Mouse (Mus musculus): ENCODE measurements around the gene Zfp524. TPM values are rescaled to one million over a fixed set of nuclear protein-coding genes. Genes with fewer than 3 reads are reported as not detected.

Gene Zfp524
- polyA plus RNA-seq, 1 experiment: 36.4 TPM

DNA sequence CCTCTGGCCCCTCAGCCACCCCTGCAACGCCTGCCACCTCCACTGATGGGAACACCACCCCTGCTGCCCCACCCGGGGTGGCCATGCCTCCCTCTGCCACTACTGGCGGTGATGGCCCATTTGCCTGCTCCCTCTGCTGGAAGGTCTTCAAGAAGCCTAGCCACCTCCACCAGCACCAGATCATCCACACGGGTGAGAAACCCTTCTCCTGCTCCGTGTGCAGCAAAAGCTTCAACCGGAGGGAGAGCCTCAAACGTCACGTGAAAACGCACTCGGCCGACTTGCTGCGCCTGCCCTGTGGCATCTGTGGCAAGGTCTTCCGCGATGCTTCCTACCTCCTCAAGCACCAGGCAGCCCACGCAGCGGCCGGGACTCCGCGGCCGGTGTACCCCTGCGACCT, 15.7 kb downstream of the Zfp524 start:
- H3K27ac ChIP-seq (ENCODE audit: insufficient read depth, low read depth, low read length): no peak overlapping the region
- H3K4me1 ChIP-seq (ENCODE audit: control insufficient read depth, insufficient read depth, low read length): no peaks in the 10 kb centered on the region
- TF ChIP-seq POLR2A (IDR thresholded peaks at IDR 0.05; ENCODE audit: borderline replicate concordance, low read depth, low read length) (no peak), CTCF (IDR thresholded peaks at IDR 0.05; ENCODE audit: low read depth, low read length) (no peak)
- H3K4me3 ChIP-seq (ENCODE audit: insufficient read depth, low read length): no peak overlapping the region

DNA sequence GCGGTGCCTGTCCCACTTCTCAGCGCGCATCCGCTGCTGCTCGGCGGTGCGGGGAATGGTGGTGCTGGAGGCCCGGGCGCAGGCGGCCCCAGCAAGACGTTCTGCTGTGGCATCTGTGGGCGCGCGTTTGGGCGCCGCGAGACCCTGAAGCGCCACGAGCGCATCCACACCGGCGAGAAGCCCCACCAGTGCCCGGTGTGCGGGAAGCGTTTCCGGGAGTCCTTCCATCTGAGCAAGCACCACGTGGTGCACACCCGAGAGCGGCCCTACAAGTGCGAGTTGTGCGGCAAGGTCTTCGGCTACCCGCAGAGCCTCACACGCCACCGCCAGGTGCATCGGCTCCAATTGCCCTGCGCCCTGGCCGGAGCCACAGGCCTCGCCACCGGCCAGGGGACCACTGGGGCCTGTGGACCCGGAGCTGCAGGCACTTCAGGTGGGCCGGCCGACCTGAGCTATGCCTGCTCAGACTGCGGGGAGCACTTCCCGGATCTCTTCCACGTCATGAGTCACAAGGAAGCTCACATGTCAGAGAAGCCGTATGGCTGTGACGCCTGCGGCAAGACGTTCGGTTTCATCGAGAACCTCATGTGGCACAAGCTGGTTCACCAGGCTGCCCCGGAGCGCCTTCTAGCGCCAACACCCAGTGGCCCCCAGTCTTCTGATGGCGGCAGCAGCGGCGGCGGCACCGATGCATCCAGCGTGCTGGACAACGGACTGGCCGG, 16.5 kb downstream of the Zfp524 start:
- Histone ChIP-seq H3K4me1 (ENCODE audit: control insufficient read depth, insufficient read depth, low read length) (no peaks in the 10 kb centered on the region), H3K27ac (ENCODE audit: insufficient read depth, low read depth, low read length) (no peak overlapping the region), H3K4me3 (ENCODE audit: insufficient read depth, low read length) (no peak overlapping the region)
- TF ChIP-seq CTCF (IDR thresholded peaks at IDR 0.05; ENCODE audit: low read depth, low read length): no peak
- TF ChIP-seq POLR2A (IDR thresholded peaks at IDR 0.05; ENCODE audit: borderline replicate concordance, low read depth, low read length): no peak

DNA sequence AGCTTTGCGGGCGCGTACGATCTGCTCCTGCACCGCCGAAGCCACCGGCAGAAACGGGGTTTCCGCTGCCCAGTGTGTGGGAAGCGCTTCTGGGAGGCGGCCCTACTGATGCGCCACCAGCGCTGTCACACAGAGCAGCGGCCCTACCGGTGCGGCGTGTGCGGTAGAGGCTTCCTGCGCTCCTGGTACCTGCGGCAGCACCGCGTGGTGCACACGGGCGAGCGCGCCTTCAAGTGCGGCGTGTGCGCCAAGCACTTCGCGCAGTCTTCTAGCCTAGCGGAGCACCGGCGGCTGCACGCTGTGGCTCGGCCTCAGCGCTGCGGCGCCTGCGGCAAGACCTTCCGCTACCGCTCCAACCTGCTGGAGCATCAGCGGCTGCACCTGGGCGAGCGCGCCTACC, 17.3 kb downstream of the Zfp524 start:
- Histone ChIP-seq H3K27ac (ENCODE audit: insufficient read depth, low read depth, low read length) (no peak overlapping the region), H3K4me3 (ENCODE audit: insufficient read depth, low read length) (no peak overlapping the region), H3K4me1 (ENCODE audit: control insufficient read depth, insufficient read depth, low read length) (no peaks in the 10 kb centered on the region)
- TF ChIP-seq POLR2A (IDR thresholded peaks at IDR 0.05; ENCODE audit: borderline replicate concordance, low read depth, low read length) (no peak), CTCF (IDR thresholded peaks at IDR 0.05; ENCODE audit: low read depth, low read length) (no peak)

DNA sequence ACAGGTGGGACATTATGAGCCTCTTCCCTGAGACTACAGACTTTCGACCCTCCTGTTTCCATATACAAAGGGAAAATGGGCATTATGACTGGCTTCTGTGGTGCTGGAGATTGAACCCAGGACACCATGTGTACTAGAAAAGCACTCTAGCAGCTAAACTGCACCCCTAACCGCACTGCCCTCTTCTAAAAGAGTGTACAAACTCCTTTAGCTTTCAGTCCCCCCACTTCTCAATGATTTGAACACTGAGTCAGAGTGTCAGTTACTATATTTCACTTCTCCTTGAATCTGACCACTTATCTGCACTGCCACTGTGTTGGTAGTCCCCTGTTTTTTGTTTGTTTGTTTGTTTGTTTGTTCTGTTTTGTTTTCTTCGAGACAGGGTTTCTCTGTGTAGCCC, 19.6 kb downstream of the Zfp524 start, which contains the start of gene 4632433K11Rik:
Gene 4632433K11Rik (plus strand): TSS at position 301 of the 400 bp plus-strand sequence.
- peaks cover 4% of the 10 kb centered on the region for H3K4me1 ChIP-seq (ENCODE audit: control insufficient read depth, insufficient read depth, low read length)
- TF ChIP-seq CTCF (IDR thresholded peaks at IDR 0.05; ENCODE audit: low read depth, low read length) (no peak), POLR2A (IDR thresholded peaks at IDR 0.05; ENCODE audit: borderline replicate concordance, low read depth, low read length) (no peak)
- H3K4me3 ChIP-seq (ENCODE audit: insufficient read depth, low read length): no peak within 1 kb of the TSS
- H3K27ac ChIP-seq (ENCODE audit: insufficient read depth, low read depth, low read length): no peak within 1 kb of the TSS

DNA sequence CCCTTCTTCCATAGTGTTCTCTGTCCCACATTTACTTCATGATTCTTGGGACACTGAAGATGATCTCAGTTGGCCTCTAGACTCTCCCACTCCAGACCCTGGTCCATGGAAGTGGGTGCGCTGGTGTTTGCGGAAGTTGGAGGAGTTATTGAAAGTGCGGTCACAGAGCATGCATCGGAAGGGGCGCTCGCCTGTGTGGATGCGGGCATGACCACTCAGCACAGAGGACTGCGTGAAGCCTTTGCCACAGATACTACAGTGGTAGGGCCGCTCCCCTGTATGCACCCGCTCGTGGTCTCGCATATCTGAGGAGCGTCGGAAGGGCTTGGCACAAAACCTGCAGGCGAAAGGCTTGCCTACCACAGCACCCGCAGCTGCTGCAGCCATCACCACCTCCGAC, 21.4 kb downstream of the Zfp524 start:
- H3K4me3 ChIP-seq (ENCODE audit: insufficient read depth, low read length): no peak overlapping the region
- no peak overlapping the region for H3K27ac ChIP-seq (ENCODE audit: insufficient read depth, low read depth, low read length)
- TF ChIP-seq POLR2A (IDR thresholded peaks at IDR 0.05; ENCODE audit: borderline replicate concordance, low read depth, low read length): no peak
- TF ChIP-seq CTCF (IDR thresholded peaks at IDR 0.05; ENCODE audit: low read depth, low read length): no peak
- H3K4me1 ChIP-seq (ENCODE audit: control insufficient read depth, insufficient read depth, low read length): peaks cover 8% of the 10 kb centered on the region

DNA sequence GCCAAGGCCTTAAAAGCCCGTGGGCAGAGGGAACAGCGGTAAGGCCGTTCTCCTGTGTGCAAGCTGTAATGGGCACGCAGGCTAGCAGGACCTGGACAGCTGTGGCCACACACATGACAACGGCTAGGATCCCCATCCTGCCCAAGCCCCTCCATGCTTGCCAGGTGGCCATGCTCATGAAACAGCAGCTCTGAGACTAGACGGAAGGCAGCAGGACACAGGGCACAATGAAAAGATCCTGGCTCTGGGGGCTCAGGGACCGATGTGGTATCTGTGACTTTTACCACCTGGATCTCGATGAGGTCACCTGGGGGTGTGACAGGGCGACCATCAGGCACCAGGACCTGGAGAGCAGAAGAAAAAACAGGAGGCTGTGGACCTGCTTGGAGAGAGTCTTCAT, 21.9 kb downstream of the Zfp524 start:
- TF ChIP-seq CTCF (IDR thresholded peaks at IDR 0.05; ENCODE audit: low read depth, low read length): no peak
- no peak for TF ChIP-seq POLR2A (IDR thresholded peaks at IDR 0.05; ENCODE audit: borderline replicate concordance, low read depth, low read length)
- Histone ChIP-seq H3K4me1 (ENCODE audit: control insufficient read depth, insufficient read depth, low read length) (peaks cover 8% of the 10 kb centered on the region), H3K27ac (ENCODE audit: insufficient read depth, low read depth, low read length) (no peak overlapping the region), H3K4me3 (ENCODE audit: insufficient read depth, low read length) (no peak overlapping the region)

DNA sequence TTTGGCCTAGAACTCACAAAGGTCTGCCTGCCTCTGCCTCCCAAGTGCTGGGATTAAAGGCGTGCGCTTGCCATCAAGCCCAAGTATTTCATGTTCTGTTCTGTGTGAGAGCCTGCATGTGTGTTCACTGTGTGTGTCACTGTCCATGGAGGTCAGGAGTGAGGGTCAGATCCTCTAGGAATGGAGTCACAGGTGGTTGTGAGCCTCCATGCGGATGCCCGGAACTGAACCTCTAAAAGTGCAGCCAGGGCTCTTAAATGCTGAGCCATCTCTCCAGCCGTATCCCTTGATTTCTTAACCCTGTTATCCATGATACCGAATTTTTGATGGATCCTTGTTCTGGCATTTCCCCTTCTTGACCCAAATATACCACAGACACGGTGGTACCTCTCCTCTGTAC, 22.8 kb downstream of the Zfp524 start:
- Histone ChIP-seq H3K4me1 (ENCODE audit: control insufficient read depth, insufficient read depth, low read length) (peaks cover 8% of the 10 kb centered on the region), H3K27ac (ENCODE audit: insufficient read depth, low read depth, low read length) (no peak overlapping the region), H3K4me3 (ENCODE audit: insufficient read depth, low read length) (no peak overlapping the region)
- TF ChIP-seq CTCF (IDR thresholded peaks at IDR 0.05; ENCODE audit: low read depth, low read length) (no peak), POLR2A (IDR thresholded peaks at IDR 0.05; ENCODE audit: borderline replicate concordance, low read depth, low read length) (no peak)

DNA sequence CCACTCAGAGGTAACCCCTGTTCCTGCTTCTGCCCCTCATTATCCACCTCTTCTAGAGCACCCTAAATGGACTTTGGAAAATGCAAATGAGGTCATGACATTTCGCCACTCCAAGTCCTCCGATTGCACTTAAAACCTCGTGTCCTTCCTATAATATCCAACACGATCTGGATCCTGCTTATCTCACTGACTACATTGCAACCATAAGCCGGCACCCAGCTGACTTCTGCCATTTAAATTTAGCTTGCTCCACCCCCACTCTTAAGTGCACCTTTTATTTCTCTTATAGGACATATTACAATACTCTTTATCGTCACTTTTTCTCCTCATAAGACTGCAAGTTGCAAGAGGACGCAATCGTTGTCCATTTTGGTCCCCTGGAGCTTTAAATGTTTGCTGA, 23.3 kb downstream of the Zfp524 start:
- no peak overlapping the region for H3K27ac ChIP-seq (ENCODE audit: insufficient read depth, low read depth, low read length)
- no peak for TF ChIP-seq POLR2A (IDR thresholded peaks at IDR 0.05; ENCODE audit: borderline replicate concordance, low read depth, low read length)
- TF ChIP-seq CTCF (IDR thresholded peaks at IDR 0.05; ENCODE audit: low read depth, low read length): no peak
- no peak overlapping the region for H3K4me3 ChIP-seq (ENCODE audit: insufficient read depth, low read length)
- H3K4me1 ChIP-seq (ENCODE audit: control insufficient read depth, insufficient read depth, low read length): peaks cover 8% of the 10 kb centered on the region

DNA sequence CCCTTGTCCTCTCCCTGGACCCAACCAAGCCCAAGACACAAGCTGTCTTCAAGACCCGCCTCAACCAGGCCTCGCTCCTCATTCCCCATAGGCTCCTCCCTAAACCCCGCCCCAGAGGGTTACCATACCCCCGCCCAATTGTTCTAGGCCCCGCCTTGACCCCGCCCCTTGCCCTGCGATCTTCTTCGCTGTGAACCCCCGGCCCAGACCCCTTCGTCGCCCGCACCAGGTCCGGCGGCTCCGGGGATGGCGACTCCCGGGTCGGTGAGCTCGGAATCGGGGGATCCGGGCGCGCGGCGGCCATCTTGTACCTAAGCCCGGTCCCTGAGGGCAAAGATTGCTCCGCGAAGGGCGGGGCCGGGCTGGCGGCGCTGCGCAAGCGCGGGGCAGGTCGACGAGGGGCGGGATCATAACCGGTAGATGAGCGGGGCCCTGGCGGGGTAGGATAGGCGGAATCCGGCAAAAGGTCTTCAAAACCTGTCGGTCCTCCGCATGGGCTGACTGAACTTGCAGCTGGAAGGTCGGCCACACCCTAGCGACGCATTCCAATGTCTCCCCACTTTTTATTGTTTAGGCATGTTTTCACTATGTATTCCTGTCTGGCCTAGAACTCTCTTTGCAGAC, 24.0 kb downstream of the Zfp524 start, which contains the start of gene Zfp784:
Gene Zfp784 (minus strand): TSS at position 338 of the 624 bp plus-strand sequence.
- Histone ChIP-seq H3K4me1 (ENCODE audit: control insufficient read depth, insufficient read depth, low read length) (peaks cover 8% of the 10 kb centered on the region), H3K4me3 (ENCODE audit: insufficient read depth, low read length) (peak within 1 kb of the TSS; percentile 72), H3K27ac (ENCODE audit: insufficient read depth, low read depth, low read length) (peak within 1 kb of the TSS; percentile 77)
- TF ChIP-seq POLR2A (IDR thresholded peaks at IDR 0.05; ENCODE audit: borderline replicate concordance, low read depth, low read length): no peak
- TF ChIP-seq CTCF (IDR thresholded peaks at IDR 0.05; ENCODE audit: low read depth, low read length): no peak

DNA sequence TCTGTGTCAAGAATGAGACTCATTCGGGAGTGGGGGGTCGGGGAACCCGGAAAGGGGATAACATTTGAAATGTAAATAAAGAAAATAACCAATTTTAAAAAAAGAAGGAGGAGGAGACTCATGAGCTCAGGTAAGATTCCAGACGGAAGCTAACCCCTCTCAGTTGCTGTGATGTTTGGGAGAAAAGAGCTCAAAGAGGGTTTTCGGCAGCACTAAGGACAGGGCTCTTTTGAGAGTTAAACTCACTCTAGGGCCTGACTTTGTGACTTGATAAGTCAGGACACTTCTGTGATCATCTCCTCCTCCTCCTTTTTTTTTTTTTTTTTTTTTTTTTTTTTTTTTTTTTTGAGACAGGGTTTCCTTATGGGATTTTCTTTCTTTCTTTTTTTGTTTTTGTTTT, 24.7 kb downstream of the Zfp524 start:
- Histone ChIP-seq H3K4me1 (ENCODE audit: control insufficient read depth, insufficient read depth, low read length) (peaks cover 8% of the 10 kb centered on the region), H3K27ac (ENCODE audit: insufficient read depth, low read depth, low read length) (no peak overlapping the region), H3K4me3 (ENCODE audit: insufficient read depth, low read length) (peak overlapping the region; percentile 72)
- TF ChIP-seq POLR2A (IDR thresholded peaks at IDR 0.05; ENCODE audit: borderline replicate concordance, low read depth, low read length) (no peak), CTCF (IDR thresholded peaks at IDR 0.05; ENCODE audit: low read depth, low read length) (no peak)

All from bone marrow macrophage, adult 2 months (primary cell).